Mouse (Mus musculus) lung, embryonic 16.5 days (tissue): ENCODE measurements around the gene Kxd1. TPM values are rescaled to one million over a fixed set of nuclear protein-coding genes. Genes with fewer than 3 reads are reported as not detected.

Source experiments
- ATAC-seq: fragments of 200-750 bp; cut with Nextera tagmentation; 2 replicates; pipeline ENCODE4 v1.8.0; 2017; ENCODE audit warnings: low read depth, mild to moderate bottlenecking, moderate library complexity
- H3K27ac ChIP-seq: fragments of 300-500 bp; sonication (generic); 2 replicates; pipeline ENCODE4 v1.5.1; 2014; ENCODE audit warnings: mild to moderate bottlenecking, control low read depth, low read length
- H3K27me3 ChIP-seq: fragments of 300-500 bp; sonication (generic); 2 replicates; pipeline ENCODE4 v1.6.1; 2014; ENCODE audit warnings: low read depth, low read length, mixed read lengths; ENCODE audit not compliant: control insufficient read depth, insufficient read depth
- H3K36me3 ChIP-seq: fragments of 300-500 bp; sonication (generic); 2 replicates; pipeline ENCODE4 v1.6.1; 2014; ENCODE audit warnings: low read length; ENCODE audit not compliant: control insufficient read depth, insufficient read depth
- H3K4me1 ChIP-seq: fragments of 300-500 bp; sonication (generic); replicated peaks from 2 replicates; pipeline ENCODE4 v1.6.1; 2014; ENCODE audit warnings: low read length, mixed read lengths; ENCODE audit not compliant: control insufficient read depth, insufficient read depth
- H3K4me2 ChIP-seq: fragments of 300-500 bp; sonication (generic); 2 replicates; pipeline ENCODE4 v1.6.1; 2014; ENCODE audit warnings: low read depth, low read length, control low read depth
- H3K4me3 ChIP-seq: fragments of 300-500 bp; sonication (generic); 2 replicates; pipeline ENCODE4 v1.5.1; 2014; ENCODE audit warnings: mild to moderate bottlenecking, low read length, control low read depth
- H3K9ac ChIP-seq: fragments of 300-500 bp; sonication (generic); 2 replicates; pipeline ENCODE4 v1.6.1; 2014; ENCODE audit warnings: low read length, control low read depth
- H3K9me3 ChIP-seq: fragments of 300-500 bp; sonication (generic); 2 replicates; pipeline ENCODE4 v1.6.1; 2016; ENCODE audit warnings: low read length; ENCODE audit not compliant: control insufficient read depth
- WGBS: fragments of 180-500 bp; shearing (Covaris S2); extraction: QIAGEN DNeasy Blood & Tissue Kit; methylation state at CpG from one replicate; pipeline ENCODE4 v1.1.7; 2014; 5-methylcytosine and 5-hydroxymethylcytosine counted together
- polyA plus RNA-seq: library from polyadenylated mRNA; unstranded; fragments of >200 nt; fragmentation: Nextera tagmentation; extraction: Ambion mirVana; gene quantifications from 2 replicates; pipeline ENCODE4 v1.2.1, GENCODE M21; 2015

Kxd1 gene
- polyA plus RNA-seq, 1 experiment from 2014 or later: 55.3 TPM

DNA sequence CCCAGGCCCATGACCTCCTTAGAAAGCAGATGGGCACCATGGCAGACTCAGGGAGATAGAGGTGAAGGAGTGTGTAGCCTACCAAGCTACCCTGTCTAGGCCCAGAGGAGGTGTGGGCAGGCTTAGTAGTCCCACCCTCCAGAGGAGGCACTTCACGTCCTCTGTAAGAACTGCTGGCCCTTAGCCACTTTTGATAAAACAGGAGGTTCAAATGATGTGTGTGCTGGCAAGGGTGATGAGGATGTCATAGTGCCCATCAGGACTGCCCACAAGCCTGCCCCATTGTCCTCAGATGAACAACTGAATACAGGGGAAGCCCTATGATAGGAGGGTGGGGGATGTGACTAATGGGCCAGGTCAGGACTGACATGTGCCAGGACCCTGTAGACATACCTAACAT lies 25.1 kb upstream of the Kxd1 start:
- H3K9me3 ChIP-seq: no peaks in the 10 kb centered on the region
- no peak overlapping the region; the same call in 1 of the 2 replicates for H3K9ac ChIP-seq
- ATAC-seq: 0 out of 2 replicates have a peak, but pooled peaks have one; percentile 34
- H3K27me3 ChIP-seq: no peaks in the 10 kb centered on the region
- H3K4me1 ChIP-seq: peaks cover 35% of the 10 kb centered on the region
- no peak overlapping the region for H3K4me2 ChIP-seq
- no peak overlapping the region for H3K27ac ChIP-seq
- 9% methylated on average over 1 of the region's 1 CpGs for WGBS
- no peak overlapping the region for H3K4me3 ChIP-seq
- no peaks in the 10 kb centered on the region for H3K36me3 ChIP-seq

DNA sequence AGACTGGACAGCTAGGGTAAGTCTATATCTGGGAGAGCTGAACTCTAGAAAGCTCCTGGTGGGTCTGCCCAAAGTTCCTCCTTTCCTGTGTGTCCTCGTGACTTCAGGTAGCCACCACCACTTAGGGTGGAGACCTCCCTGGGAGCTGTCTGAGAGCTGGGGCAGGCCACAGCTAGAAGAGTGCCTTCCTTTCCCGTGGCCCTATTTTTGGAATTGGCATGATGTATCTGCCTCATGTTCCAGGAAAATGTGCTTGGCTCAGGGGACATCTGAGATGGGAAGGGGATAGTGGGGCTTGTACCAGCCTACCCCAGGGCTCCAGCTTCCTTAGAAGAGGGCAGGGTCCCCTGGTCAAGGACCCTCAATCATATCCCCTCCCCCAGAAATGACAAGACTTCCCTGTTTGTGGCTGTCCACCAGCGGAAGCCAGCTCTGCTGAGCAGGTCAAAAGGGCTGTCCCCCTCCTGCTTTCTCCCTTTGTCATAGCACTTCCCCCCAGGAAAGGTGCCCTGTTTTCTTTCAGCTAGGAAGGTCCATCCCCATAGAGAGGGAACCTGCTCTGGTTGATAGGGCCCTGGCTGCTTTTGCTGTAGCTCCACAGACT lies 23.9 kb upstream of the Kxd1 start:
- ATAC-seq: no peak
- Histone ChIP-seq H3K4me1 (peaks cover 35% of the 10 kb centered on the region), H3K9me3 (no peaks in the 10 kb centered on the region), H3K9ac (0 out of 2 replicates have a peak overlapping the region, but pooled peaks have one; percentile 26), H3K4me2 (no peak overlapping the region), H3K4me3 (no peak overlapping the region), H3K27ac (no peak overlapping the region), H3K36me3 (no peaks in the 10 kb centered on the region), H3K27me3 (no peaks in the 10 kb centered on the region)
- 45% methylated on average over 3 of the region's 3 CpGs for WGBS

DNA sequence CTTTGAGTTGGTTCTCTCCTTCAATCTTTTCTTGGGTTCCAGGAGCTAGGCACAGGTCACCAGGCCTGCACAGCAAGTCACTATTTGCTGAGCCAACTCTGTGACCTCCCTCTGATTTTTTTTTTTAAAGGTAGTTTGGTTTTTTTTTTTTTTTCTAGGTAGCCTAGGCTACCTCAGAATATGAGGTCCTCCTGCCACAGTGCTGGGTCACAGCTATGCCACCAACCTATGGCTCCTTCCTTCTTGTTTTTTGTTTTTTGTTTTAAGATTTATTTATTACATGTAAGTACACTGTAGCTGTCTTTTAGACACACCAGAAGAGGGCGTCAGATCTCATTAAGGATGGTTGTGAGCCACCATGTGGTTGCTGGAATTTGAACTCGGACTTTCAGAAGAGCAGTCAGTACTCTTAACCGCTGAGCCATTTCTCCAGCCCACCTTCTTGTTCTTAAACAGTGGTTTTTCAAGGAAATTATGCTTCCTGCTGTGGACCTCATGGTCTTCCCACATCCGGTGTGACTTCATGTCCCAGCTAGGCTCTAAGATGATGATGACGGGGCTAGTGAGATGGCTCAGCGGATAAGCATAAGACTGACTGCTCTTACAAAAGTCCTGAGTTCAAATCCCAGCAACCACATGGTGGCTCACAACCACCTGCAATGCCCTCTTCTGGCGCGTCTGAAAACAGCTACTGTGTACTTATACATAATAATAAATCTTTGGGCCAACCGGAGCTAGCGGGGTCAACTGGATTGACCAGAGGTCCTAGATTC lies 21.8 kb upstream of the Kxd1 start:
- no peaks in the 10 kb centered on the region for H3K9me3 ChIP-seq
- H3K4me3 ChIP-seq: no peak overlapping the region
- H3K36me3 ChIP-seq: no peaks in the 10 kb centered on the region
- H3K27ac ChIP-seq: no peak overlapping the region
- peaks cover 35% of the 10 kb centered on the region for H3K4me1 ChIP-seq
- no peak for ATAC-seq
- no peak overlapping the region for H3K4me2 ChIP-seq
- WGBS: 86% methylated on average over 10 of the region's 10 CpGs
- no peaks in the 10 kb centered on the region for H3K27me3 ChIP-seq
- H3K9ac ChIP-seq: no peak overlapping the region

DNA sequence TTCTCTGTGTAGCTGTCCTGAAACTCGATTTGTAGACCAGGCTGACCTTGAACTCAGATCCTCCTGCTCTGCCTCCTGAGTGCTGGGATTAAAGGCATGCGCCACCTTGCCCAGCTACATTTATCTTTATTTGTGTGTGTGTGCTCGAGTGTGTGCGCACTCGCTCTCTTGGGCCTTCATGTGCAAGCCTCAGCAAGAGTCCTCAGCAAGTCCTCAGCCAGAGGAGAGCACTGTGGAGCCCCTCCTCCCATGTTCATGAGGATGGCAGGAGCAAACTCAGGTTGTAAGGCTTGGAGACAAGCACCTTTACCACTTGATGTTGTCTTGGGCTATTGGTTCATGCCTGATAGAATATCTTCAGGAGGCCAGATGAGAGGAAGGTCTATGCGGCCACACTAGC lies 20.0 kb upstream of the Kxd1 start:
- H3K9me3 ChIP-seq: no peaks in the 10 kb centered on the region
- H3K9ac ChIP-seq: no peak overlapping the region
- 70% methylated on average over 6 of the region's 6 CpGs for WGBS
- H3K4me2 ChIP-seq: no peak overlapping the region
- no peak overlapping the region; the same call in 1 of the 2 replicates for H3K27ac ChIP-seq
- H3K27me3 ChIP-seq: no peaks in the 10 kb centered on the region
- no peak for ATAC-seq
- no peak overlapping the region for H3K4me3 ChIP-seq
- no peaks in the 10 kb centered on the region for H3K36me3 ChIP-seq
- H3K4me1 ChIP-seq: peaks cover 20% of the 10 kb centered on the region

DNA sequence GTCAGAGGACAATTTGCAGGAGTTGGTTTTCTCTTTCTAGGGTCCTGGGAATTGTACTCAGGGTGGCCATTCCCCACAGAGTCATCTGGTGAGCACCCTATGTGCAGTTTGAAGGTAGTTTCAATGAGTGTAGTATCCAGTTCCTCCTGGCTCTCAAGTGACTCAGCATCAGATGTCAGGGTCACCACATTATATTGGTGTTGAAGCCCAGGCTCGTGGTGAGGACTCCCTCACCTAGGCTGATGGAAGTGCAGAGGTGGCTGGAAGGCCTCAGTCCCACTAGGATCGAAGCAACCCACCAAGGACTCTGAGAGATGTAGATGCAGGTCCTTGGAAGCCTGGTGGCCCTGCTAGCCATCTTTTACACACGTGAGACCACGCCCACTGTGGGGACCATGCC lies 18.7 kb upstream of the Kxd1 start:
- WGBS: 76% methylated on average over 4 of the region's 4 CpGs
- no peaks in the 10 kb centered on the region for H3K27me3 ChIP-seq
- no peak overlapping the region for H3K4me2 ChIP-seq

DNA sequence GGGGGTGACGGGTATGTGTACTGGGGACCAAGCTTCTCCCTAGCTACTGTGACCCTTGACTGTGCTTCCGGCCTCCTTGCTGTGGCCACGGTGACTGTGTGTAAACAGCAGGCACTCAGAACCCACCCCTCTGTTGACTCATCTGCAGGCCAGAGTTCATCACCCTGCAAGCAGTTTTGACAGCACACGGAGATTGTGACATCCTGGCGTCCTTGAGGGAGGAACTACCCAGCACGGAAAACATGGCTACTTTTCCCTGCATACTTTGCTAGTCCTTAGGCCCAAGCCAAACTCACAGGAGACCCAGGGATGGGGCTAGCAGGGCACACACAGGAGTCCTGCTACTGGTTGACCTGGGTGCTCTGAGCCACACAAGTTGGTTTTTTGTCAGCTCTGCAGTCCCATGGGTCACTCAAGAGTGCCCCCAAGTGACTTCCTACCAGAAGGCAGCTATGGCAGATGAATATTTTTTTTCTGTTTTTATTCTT lies 16.5 kb upstream of the Kxd1 start:
- Histone ChIP-seq H3K27ac (no peak overlapping the region), H3K4me1 (peaks cover 14% of the 10 kb centered on the region)
- 33% methylated on average over 6 of the region's 6 CpGs for WGBS

More for the DNA sequence above, 18.7 kb upstream of the Kxd1 start:
- no peak overlapping the region for H3K9ac ChIP-seq
- H3K4me3 ChIP-seq: no peak overlapping the region
- no peak overlapping the region for H3K27ac ChIP-seq
- no peak for ATAC-seq
- no peaks in the 10 kb centered on the region for H3K36me3 ChIP-seq
- peaks cover 7% of the 10 kb centered on the region for H3K4me1 ChIP-seq
- H3K9me3 ChIP-seq: no peaks in the 10 kb centered on the region

DNA sequence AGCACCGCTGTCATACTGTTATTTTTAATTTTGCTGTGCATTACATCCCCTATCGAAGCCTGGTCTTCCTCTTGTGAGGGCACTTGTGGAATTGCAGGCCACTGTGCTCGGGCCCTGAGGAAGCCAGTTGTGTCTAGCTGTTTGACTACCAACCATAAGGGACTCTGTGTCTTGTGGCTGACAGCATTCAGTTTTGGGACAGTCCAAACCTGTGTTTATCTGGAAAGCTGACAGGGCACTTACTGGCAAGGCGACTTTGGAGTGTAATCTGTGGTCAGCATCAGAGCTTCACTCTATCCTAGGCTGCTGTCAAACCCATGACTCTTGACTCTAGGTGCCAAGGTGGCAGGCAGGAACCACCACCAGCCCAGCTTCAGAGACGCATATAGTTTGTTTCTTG lies 13.3 kb upstream of the Kxd1 start:
- WGBS: 61% methylated on average over 5 of the region's 5 CpGs
- Histone ChIP-seq H3K4me2 (peak overlapping the region; percentile 72), H3K9ac (peak overlapping the region; percentile 90), H3K4me3 (peak overlapping the region; percentile 86), H3K27me3 (no peaks in the 10 kb centered on the region), H3K9me3 (no peaks in the 10 kb centered on the region), H3K36me3 (peaks cover 4% of the 10 kb centered on the region; the same call in 1 of the 2 replicates), H3K27ac (no peak overlapping the region; the same call in 1 of the 2 replicates), H3K4me1 (peaks cover 11% of the 10 kb centered on the region)
- ATAC-seq: no peak

More for the DNA sequence above, 16.5 kb upstream of the Kxd1 start:
- Histone ChIP-seq H3K9me3 (no peaks in the 10 kb centered on the region), H3K9ac (no peak overlapping the region), H3K27me3 (no peaks in the 10 kb centered on the region), H3K36me3 (no peaks in the 10 kb centered on the region), H3K4me3 (no peak overlapping the region), H3K4me2 (no peak overlapping the region)
- no peak for ATAC-seq

DNA sequence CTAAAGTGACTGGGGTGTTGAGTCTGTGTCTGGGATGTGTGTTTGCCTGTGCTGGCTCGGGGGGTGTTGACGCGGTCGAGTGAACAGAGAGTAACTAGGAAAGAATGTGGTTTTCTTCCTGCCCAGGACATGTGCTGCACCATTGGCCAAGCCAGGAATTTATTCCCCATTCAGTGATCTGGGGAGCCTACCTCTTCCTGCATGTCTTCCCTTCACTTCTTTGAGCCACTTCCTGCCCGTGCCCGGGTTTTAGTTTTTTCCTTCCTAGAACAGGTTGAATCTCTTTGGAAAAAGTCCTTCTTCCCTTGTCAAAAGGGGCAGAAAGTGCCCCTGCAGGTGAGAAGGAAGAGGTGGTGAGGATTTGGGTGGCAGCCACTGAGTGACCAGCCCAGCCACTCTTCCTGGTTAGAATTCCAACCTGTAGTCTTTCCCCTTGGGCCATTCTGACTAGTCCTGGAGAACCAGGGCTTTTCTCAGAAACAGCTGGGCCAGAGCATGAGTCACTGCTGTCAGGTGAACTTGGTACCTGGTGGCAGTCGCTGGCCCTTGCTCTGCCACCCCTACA lies 12.8 kb upstream of the Kxd1 start:
- WGBS: 31% methylated on average over 7 of the region's 7 CpGs
- H3K9ac ChIP-seq: peak overlapping the region; percentile 90
- peak overlapping the region; percentile 86 for H3K4me3 ChIP-seq
- peak overlapping the region; percentile 72 for H3K4me2 ChIP-seq
- no peaks in the 10 kb centered on the region for H3K9me3 ChIP-seq
- peaks cover 11% of the 10 kb centered on the region for H3K4me1 ChIP-seq
- no peak for ATAC-seq
- H3K27me3 ChIP-seq: no peaks in the 10 kb centered on the region
- peak overlapping the region; percentile 34; the same call in 1 of the 2 replicates for H3K27ac ChIP-seq
- peaks cover 7% of the 10 kb centered on the region for H3K36me3 ChIP-seq

DNA sequence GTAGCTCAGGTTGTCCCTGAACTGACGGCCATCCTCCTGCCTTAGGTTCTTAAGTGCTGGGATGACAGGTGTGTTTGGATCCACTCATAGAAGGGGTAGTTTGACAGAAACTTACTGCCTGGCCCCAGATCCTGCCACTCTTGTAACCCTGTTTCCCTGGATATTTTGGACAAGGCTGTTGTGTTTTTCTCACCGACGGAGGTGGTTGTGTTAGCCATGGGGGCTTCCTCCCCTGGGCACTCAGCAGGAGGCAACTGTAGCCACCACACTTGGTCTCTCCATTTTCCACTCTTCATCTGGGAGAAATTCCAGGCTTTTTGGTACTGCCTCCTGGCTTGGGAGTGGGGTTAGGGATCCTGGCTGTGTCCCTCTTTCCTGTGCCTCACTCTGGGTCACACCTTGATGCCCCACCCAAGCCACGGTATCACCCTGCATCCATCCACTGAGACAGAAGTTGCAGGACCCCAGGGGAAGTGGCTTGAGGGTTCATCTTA lies 12.3 kb upstream of the Kxd1 start:
- peaks cover 11% of the 10 kb centered on the region for H3K4me1 ChIP-seq
- peak overlapping the region; percentile 99 for H3K27ac ChIP-seq
- ATAC-seq: no peak
- peaks cover 9% of the 10 kb centered on the region for H3K36me3 ChIP-seq
- peak overlapping the region; percentile 72 for H3K4me2 ChIP-seq
- peak overlapping the region; percentile 90 for H3K9ac ChIP-seq
- H3K4me3 ChIP-seq: peak overlapping the region; percentile 86
- H3K9me3 ChIP-seq: no peaks in the 10 kb centered on the region
- WGBS: 4% methylated on average over 4 of the region's 4 CpGs
- no peaks in the 10 kb centered on the region for H3K27me3 ChIP-seq
